Mouse (Mus musculus) small intestine, adult 2 months (tissue): ENCODE results near the gene Paqr6. TPM values are rescaled to one million over a fixed set of nuclear protein-coding genes. Genes with fewer than 3 reads are reported as not detected.

Experiments
- H3K27ac ChIP-seq: fragments of 200-500 bp; 2 replicates; pipeline ENCODE4 v1.5.1; 2012; ENCODE audit warnings: low read depth, low read length, control low read depth, inconsistent platforms; ENCODE audit not compliant: insufficient read depth
- H3K27me3 ChIP-seq: fragments of 200-500 bp; 2 replicates; pipeline ENCODE4 v1.6.1; 2012; ENCODE audit warnings: mild to moderate bottlenecking, moderate library complexity, low read length, inconsistent platforms; ENCODE audit not compliant: control insufficient read depth, insufficient read depth
- H3K36me3 ChIP-seq: fragments of 200-500 bp; 2 replicates; pipeline ENCODE4 v1.6.1; 2012; ENCODE audit warnings: mild to moderate bottlenecking, low read length, control low read depth, inconsistent platforms; ENCODE audit not compliant: control insufficient read depth, insufficient read depth
- H3K4me1 ChIP-seq: fragments of 200-500 bp; 2 replicates; pipeline ENCODE4 v1.6.1; 2012; ENCODE audit warnings: low read length, inconsistent platforms, mixed read lengths; ENCODE audit not compliant: control insufficient read depth, insufficient read depth, insufficient read length
- H3K4me3 ChIP-seq: fragments of 200-500 bp; 2 replicates; pipeline ENCODE4 v1.5.1; 2012; ENCODE audit warnings: low read depth, mild to moderate bottlenecking, control low read depth, inconsistent platforms, low read length, moderate library complexity
- CTCF ChIP-seq: fragments of 200-500 bp; IDR thresholded peaks from 2 replicates; pipeline ENCODE4 v1.5.1; 2012; ENCODE audit warnings: low read depth, mild to moderate bottlenecking, control low read depth, inconsistent platforms, low read length, moderate library complexity, mixed read lengths; ENCODE audit not compliant: insufficient replicate concordance, insufficient read length; ENCODE audit errors: extremely low read depth
- POLR2A ChIP-seq: fragments of 200-500 bp; IDR thresholded peaks from 2 replicates; pipeline ENCODE4 v1.6.1; 2012; ENCODE audit warnings: low read depth, mild to moderate bottlenecking, control low read depth, inconsistent platforms, low read length, moderate library complexity
- WGBS: fragments of 180-500 bp; shearing (Covaris S2); methylation state at CpG from one replicate; pipeline ENCODE4 v1.1.7; 2018; 5-methylcytosine and 5-hydroxymethylcytosine counted together
- polyA plus RNA-seq: library from polyadenylated mRNA; depleted of rRNA; stranded (reverse); fragments of >200 nt; gene quantifications from 2 replicates; pipeline ENCODE4 v1.2.3, GENCODE M21; 2012; rRNA removed

Paqr6 gene
- 1.5 and 1.7 TPM in 2 replicates for polyA plus RNA-seq

DNA sequence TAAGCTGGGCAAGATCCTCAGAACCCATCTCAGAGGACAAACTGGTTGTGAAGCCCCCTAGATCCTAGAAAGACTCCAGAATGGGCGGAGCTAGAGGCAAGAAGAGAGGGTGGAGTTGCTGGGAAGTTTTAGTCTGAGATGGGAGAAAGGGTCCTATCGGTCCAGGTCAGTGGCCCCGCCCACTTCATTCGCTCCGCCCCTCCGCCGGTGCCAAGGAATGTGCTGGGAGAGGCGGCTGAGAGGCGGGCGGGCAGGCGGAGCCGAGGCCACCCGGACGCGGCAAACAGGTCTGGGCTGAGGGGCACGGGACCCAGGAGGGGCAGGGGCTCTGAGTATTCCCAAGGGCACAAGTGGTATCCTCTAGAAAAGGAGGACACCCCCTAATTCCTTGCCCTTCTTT lies at the start of gene Paqr6:
TSS of gene Paqr6 (plus strand) at position 248 of the 400 bp plus-strand sequence.
- Histone ChIP-seq H3K27me3 (0 out of 2 replicates have a peak, but pooled peaks cover 5% of the 10 kb centered on the region), H3K4me3 (peak within 1 kb of the TSS; percentile 4; the same call in 1 of the 2 replicates), H3K27ac (no peak within 1 kb of the TSS), H3K36me3 (peaks cover 28% of the 10 kb centered on the region), H3K4me1 (peaks cover 3% of the 10 kb centered on the region; the same call in 1 of the 2 replicates)
- 8% methylated on average over 16 of the region's 16 CpGs for WGBS
- TF ChIP-seq CTCF (no peak), POLR2A (no peak)

DNA sequence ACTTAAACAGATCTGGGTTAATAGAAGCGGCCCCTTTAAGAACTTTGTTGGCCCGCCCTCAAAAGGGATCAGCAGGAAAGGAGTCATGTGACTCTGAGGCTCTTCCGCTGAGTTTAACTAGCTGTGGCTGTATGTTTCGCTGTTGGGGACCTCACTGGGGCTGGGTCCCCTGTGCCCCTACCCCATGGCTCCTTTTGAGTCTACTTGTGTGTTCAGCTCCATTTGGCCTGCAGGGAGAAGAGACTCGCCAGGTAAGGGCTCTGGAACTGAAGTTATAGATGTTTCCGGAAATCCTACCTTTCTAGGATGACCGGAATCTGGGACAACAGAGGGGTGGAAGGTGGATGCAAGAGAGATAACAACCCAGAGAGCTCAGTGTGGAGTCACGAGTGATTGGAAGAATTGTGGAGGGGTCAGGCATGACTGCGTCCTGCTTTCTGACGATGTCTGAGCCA lies 39.4 kb upstream of the Paqr6 start, which contains the start of gene Glmp:
TSS of gene Glmp (plus strand) at position 73 of the 455 bp plus-strand sequence.
- H3K4me1 ChIP-seq: peaks cover 7% of the 10 kb centered on the region; the same call in 1 of the 2 replicates
- no peaks in the 10 kb centered on the region for H3K27me3 ChIP-seq
- no peak within 1 kb of the TSS for H3K27ac ChIP-seq
- H3K4me3 ChIP-seq: peak within 1 kb of the TSS; percentile 84
- 0% methylated on average over 10 of the region's 10 CpGs for WGBS
- TF ChIP-seq CTCF: no peak
- TF ChIP-seq POLR2A: peak; percentile 35; the same call in 1 of the 2 replicates
- H3K36me3 ChIP-seq: peaks cover 35% of the 10 kb centered on the region

DNA sequence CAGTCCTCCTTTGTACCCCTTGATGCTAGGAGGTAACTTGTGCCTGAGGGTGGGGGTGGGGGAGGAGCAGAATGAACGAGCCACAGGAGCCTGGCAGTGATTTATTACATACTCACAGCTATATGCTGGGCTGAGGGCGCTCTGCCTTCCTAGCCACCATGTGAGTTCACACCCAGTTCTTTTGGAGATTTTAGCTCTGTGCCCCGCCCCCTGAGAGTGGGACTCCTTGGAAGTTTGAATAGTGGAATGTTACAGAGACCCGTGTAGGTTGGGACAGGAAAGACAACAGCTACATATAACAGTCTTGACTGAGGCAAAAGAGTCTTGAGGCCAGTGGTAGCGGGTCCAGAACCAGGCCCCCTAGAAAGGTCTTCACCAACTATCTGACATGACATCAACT lies 35.4 kb upstream of the Paqr6 start:
- H3K27ac ChIP-seq: no peak overlapping the region
- H3K4me3 ChIP-seq: no peak overlapping the region
- TF ChIP-seq CTCF (no peak), POLR2A (no peak)
- H3K4me1 ChIP-seq: peaks cover 17% of the 10 kb centered on the region
- H3K36me3 ChIP-seq: peaks cover 18% of the 10 kb centered on the region
- H3K27me3 ChIP-seq: no peaks in the 10 kb centered on the region
- 65% methylated on average over 5 of the region's 5 CpGs for WGBS

DNA sequence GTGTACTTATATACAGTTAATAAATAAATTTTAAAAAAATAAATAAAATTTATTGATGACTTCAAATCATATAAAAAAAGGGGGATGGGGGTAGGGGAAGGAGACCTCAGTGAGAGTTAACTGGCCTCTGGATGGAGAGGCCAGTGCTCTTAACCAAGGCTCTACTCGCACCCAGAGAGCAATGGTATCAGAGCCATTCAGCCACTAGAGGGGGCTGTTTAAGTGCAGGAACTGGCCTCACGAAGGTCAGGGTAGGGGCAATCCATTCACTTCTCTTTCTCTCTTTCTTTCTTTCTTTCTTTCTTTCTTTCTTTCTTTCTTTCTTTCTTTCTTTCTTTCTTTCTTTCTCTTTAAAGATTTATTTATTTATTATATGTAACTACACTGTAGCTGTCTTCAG lies 33.1 kb upstream of the Paqr6 start:
- Histone ChIP-seq H3K4me3 (no peak overlapping the region), H3K36me3 (peaks cover 18% of the 10 kb centered on the region), H3K27ac (no peak overlapping the region), H3K27me3 (no peaks in the 10 kb centered on the region), H3K4me1 (peaks cover 11% of the 10 kb centered on the region)
- 11% methylated on average over 2 of the region's 2 CpGs for WGBS
- TF ChIP-seq CTCF (peak; percentile 77; the same call in 1 of the 2 replicates), POLR2A (no peak)

DNA sequence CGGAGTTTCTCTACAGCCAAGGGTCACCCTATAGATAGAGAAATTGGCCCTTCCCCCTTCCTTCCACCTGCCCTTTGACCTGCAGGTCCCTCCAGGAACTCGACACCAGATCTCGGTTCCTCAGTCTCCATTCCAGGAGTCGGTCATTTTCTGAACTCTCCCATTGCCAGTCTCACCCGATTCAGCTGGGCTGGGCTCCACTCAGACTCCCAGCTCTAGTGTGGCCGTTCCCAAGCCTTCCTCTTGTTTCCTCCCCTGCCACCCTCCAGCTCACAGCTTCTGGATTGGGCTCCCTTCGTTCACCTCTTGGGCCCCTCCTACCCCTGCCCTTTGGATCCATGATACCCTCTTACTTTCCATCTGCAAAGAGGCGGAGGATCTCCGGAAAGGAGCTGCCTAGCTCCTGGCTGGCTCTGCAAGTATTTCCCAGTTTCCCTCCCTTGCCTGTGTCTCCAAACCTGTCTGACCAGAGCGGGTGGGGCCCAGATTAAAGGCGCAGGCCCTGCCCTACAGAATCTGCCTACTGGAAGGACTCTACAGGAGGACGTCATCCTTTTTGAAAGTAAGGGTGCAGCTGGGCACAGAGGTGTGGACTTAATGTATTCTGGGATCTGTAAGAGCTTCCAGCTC lies 30.2 kb upstream of the Paqr6 start:
- Histone ChIP-seq H3K27me3 (no peaks in the 10 kb centered on the region), H3K4me1 (peaks cover 16% of the 10 kb centered on the region), H3K27ac (peak overlapping the region; percentile 99), H3K36me3 (peaks cover 7% of the 10 kb centered on the region), H3K4me3 (peak overlapping the region; percentile 64)
- WGBS: 23% methylated on average over 12 of the region's 12 CpGs
- TF ChIP-seq POLR2A (0 out of 2 replicates have a peak, but pooled peaks have one; percentile 11), CTCF (no peak)

DNA sequence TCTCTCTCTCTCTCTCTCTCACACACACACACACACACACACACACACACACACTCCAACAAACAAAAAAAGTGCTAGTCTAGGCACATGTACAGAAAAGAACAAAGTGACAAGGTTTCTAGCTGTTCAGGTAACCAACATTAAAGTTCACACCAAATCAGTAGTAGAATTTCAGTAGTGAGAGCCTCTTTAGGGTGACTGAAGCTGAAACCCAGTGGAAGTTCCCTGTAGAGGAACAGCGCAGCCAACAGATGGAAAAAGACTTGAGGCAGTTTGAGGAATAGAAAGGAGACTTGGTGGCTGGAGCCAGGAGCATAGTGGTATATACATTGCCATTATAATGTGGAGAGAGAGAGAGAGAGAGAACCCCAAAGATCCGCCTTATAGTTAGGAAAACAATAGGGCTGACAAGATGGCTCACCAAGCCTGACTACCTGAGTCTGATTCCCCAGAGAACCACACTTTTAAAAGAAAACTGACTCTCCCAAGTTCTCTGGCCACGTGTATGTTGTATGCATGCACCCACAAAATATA lies 29.4 kb upstream of the Paqr6 start:
- 9% methylated on average over 3 of the region's 3 CpGs for WGBS
- H3K4me3 ChIP-seq: peak overlapping the region; percentile 75
- peaks cover 16% of the 10 kb centered on the region for H3K4me1 ChIP-seq
- TF ChIP-seq CTCF (no peak), POLR2A (no peak)
- peak overlapping the region; percentile 99 for H3K27ac ChIP-seq
- peaks cover 2% of the 10 kb centered on the region; the same call in 1 of the 2 replicates for H3K36me3 ChIP-seq
- H3K27me3 ChIP-seq: no peaks in the 10 kb centered on the region

DNA sequence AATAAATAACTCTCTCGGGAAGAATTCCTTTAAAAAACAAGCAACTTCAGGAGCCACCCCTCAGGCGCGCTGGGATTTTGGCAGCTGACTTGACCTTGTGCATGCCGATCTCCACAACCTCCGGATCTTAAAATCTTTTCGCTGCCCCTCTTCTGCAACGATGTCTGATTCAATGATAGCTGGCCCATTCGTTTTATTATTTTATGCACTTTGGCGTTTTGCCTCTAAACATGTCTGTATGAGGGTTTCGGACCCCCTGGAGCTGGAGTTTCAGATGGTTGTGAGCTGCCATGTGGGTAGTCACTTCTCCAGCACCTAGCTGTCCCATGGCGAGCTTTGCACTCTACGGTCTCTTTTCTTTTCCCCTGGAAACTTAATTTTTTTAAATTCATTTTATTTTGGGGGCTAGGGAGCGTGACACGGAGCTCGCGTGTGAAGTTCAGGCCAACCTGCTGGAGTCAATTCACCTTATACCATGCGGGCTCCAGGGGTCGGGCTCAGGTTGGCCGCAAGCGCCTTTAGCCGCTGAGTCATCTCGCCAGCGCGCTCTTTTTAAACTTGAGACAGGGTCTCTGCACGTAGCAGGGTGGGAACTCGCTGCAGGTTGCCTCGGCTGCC lies 28.8 kb upstream of the Paqr6 start:
- Histone ChIP-seq H3K36me3 (peaks cover 2% of the 10 kb centered on the region; the same call in 1 of the 2 replicates), H3K4me1 (peaks cover 16% of the 10 kb centered on the region), H3K27ac (peak overlapping the region; percentile 99), H3K27me3 (no peaks in the 10 kb centered on the region), H3K4me3 (peak overlapping the region; percentile 75)
- under 1% methylated on average over 27 of the region's 27 CpGs for WGBS
- no peak for TF ChIP-seq POLR2A
- TF ChIP-seq CTCF: no peak
